Mouse (Mus musculus) stomach, embryonic 14.5 days (tissue): ENCODE results near the gene Pdzrn3. TPM values are rescaled to one million over a fixed set of nuclear protein-coding genes. Genes with fewer than 3 reads are reported as not detected.

Experiments
- ATAC-seq: fragments of 200-750 bp; cut with Nextera tagmentation; 2 replicates; pipeline ENCODE4 v1.8.0; 2017; ENCODE audit warnings: low read depth, moderate TSS enrichment; ENCODE audit not compliant: insufficient number of reproducible peaks, insufficient read depth, low FRiP score
- H3K27ac ChIP-seq: fragments of 300-500 bp; sonication (generic); 2 replicates; pipeline ENCODE4 v1.5.1; 2014; ENCODE audit warnings: mild to moderate bottlenecking, low read length, moderate library complexity, mixed read lengths
- H3K27me3 ChIP-seq: fragments of 300-500 bp; sonication (generic); 2 replicates; pipeline ENCODE4 v1.6.1; 2014; ENCODE audit warnings: low read length, control low read depth, mixed read lengths; ENCODE audit not compliant: control insufficient read depth, insufficient read depth
- H3K36me3 ChIP-seq: fragments of 300-500 bp; sonication (generic); 2 replicates; pipeline ENCODE4 v1.6.1; 2014; ENCODE audit warnings: mild to moderate bottlenecking, control low read depth, low read length, moderate library complexity, mixed read lengths; ENCODE audit not compliant: control insufficient read depth, insufficient read depth
- H3K4me1 ChIP-seq: fragments of 300-500 bp; sonication (generic); 2 replicates; pipeline ENCODE4 v1.6.1; 2014; ENCODE audit warnings: low read length, control low read depth, mixed read lengths; ENCODE audit not compliant: control insufficient read depth, insufficient read depth
- H3K4me2 ChIP-seq: fragments of 300-500 bp; sonication (generic); replicated peaks from 2 replicates; pipeline ENCODE4 v1.6.1; 2014; ENCODE audit warnings: low read depth, low read length, control low read depth
- H3K4me3 ChIP-seq: fragments of 300-500 bp; sonication (generic); 2 replicates; pipeline ENCODE4 v1.5.1; 2014; ENCODE audit warnings: low read depth, low read length, control low read depth
- H3K9ac ChIP-seq: fragments of 300-500 bp; sonication (generic); replicated peaks from 2 replicates; pipeline ENCODE4 v1.6.1; 2014; ENCODE audit warnings: low read depth, mild to moderate bottlenecking, control low read depth, low read length, moderate library complexity, mixed read lengths
- H3K9me3 ChIP-seq: fragments of 300-500 bp; sonication (generic); 2 replicates; pipeline ENCODE4 v1.6.1; 2016; ENCODE audit warnings: low read depth, low read length, control low read depth; ENCODE audit not compliant: control insufficient read depth
- WGBS: fragments of 180-500 bp; shearing (Covaris S2); extraction: QIAGEN DNeasy Blood & Tissue Kit; methylation state at CpG from one replicate; pipeline ENCODE4 v1.1.7; 2014; 5-methylcytosine and 5-hydroxymethylcytosine counted together
- polyA plus RNA-seq: library from polyadenylated mRNA; unstranded; fragments of >200 nt; fragmentation: Nextera tagmentation; extraction: Ambion mirVana; gene quantifications from 2 replicates; pipeline ENCODE4 v1.2.1, GENCODE M21; 2014

Pdzrn3 gene
- 18.3 and 18.9 TPM in 2 replicates for polyA plus RNA-seq

GRCm38 (mm10) chr6:101377167-101377934, at the start of gene Pdzrn3:
TSS of gene Pdzrn3 (minus strand) at chr6:101377897.
- Histone ChIP-seq H3K9ac (peak within 1 kb of the TSS; percentile 81), H3K4me2 (peak within 1 kb of the TSS; percentile 83), H3K4me3 (peak within 1 kb of the TSS; percentile 75), H3K4me1 (peaks cover 25% of the 10 kb centered on the region), H3K27me3 (no peaks in the 10 kb centered on the region), H3K27ac (peak within 1 kb of the TSS; percentile 96), H3K9me3 (no peaks in the 10 kb centered on the region), H3K36me3 (no peaks in the 10 kb centered on the region)
- under 1% methylated on average over 108 of the region's 111 CpGs for WGBS
- ATAC-seq = peak; percentile 53

GRCm38 (mm10) chr6:101427296-101427695, 49.6 kb upstream of the Pdzrn3 start:
- Histone ChIP-seq H3K9me3 (no peaks in the 10 kb centered on the region), H3K4me3 (no peak overlapping the region), H3K9ac (no peak overlapping the region), H3K4me2 (no peak overlapping the region), H3K36me3 (no peaks in the 10 kb centered on the region), H3K4me1 (no peaks in the 10 kb centered on the region), H3K27me3 (no peaks in the 10 kb centered on the region), H3K27ac (no peak overlapping the region)
- no peak for ATAC-seq
- 82% methylated on average over 3 of the region's 3 CpGs for WGBS

- H3K4me2 ChIP-seq = no peak overlapping the region
- no peak overlapping the region for H3K4me3 ChIP-seq
- no peak for ATAC-seq
- H3K27me3 ChIP-seq = no peaks in the 10 kb centered on the region
- WGBS = 83% methylated on average over 4 of the region's 4 CpGs
- H3K4me1 ChIP-seq = no peaks in the 10 kb centered on the region
- no peak overlapping the region for H3K9ac ChIP-seq
- no peaks in the 10 kb centered on the region for H3K9me3 ChIP-seq
- no peak overlapping the region for H3K27ac ChIP-seq
- H3K36me3 ChIP-seq = no peaks in the 10 kb centered on the region
Measured at GRCm38 (mm10) chr6:101426301-101426700, 48.6 kb upstream of the Pdzrn3 start.

- Histone ChIP-seq H3K27me3 (no peaks in the 10 kb centered on the region), H3K9ac (no peak overlapping the region), H3K36me3 (no peaks in the 10 kb centered on the region), H3K27ac (no peak overlapping the region), H3K4me2 (no peak overlapping the region), H3K4me3 (no peak overlapping the region), H3K4me1 (no peaks in the 10 kb centered on the region), H3K9me3 (no peaks in the 10 kb centered on the region)
- no peak for ATAC-seq
- 80% methylated on average over 10 of the region's 10 CpGs for WGBS
Measured at GRCm38 (mm10) chr6:101422084-101422954, 44.6 kb upstream of the Pdzrn3 start.

GRCm38 (mm10) chr6:101418213-101418612, 40.5 kb upstream of the Pdzrn3 start:
- no peak for ATAC-seq
- Histone ChIP-seq H3K36me3 (no peaks in the 10 kb centered on the region), H3K4me3 (no peak overlapping the region), H3K4me2 (no peak overlapping the region), H3K4me1 (no peaks in the 10 kb centered on the region), H3K9ac (no peak overlapping the region), H3K27ac (no peak overlapping the region), H3K27me3 (no peaks in the 10 kb centered on the region), H3K9me3 (no peaks in the 10 kb centered on the region)
- WGBS = 91% methylated on average over 5 of the region's 5 CpGs

GRCm38 (mm10) chr6:101411701-101412100, 34.0 kb upstream of the Pdzrn3 start:
- no peak overlapping the region for H3K4me2 ChIP-seq
- WGBS = 61% methylated on average over 1 of the region's 1 CpGs

GRCm38 (mm10) chr6:101411064-101411463, 33.4 kb upstream of the Pdzrn3 start:
- H3K4me3 ChIP-seq = no peak overlapping the region
- H3K9ac ChIP-seq = no peak overlapping the region
- 18% methylated on average over 2 of the region's 2 CpGs for WGBS
- H3K4me1 ChIP-seq = no peaks in the 10 kb centered on the region
- H3K36me3 ChIP-seq = no peaks in the 10 kb centered on the region
- no peaks in the 10 kb centered on the region for H3K9me3 ChIP-seq
- H3K27me3 ChIP-seq = no peaks in the 10 kb centered on the region
- no peak overlapping the region for H3K27ac ChIP-seq
- H3K4me2 ChIP-seq = no peak overlapping the region
- no peak for ATAC-seq

More at GRCm38 (mm10) chr6:101411701-101412100, 34.0 kb upstream of the Pdzrn3 start:
- Histone ChIP-seq H3K9me3 (no peaks in the 10 kb centered on the region), H3K4me3 (no peak overlapping the region), H3K27me3 (no peaks in the 10 kb centered on the region), H3K4me1 (no peaks in the 10 kb centered on the region), H3K36me3 (no peaks in the 10 kb centered on the region), H3K27ac (no peak overlapping the region), H3K9ac (no peak overlapping the region)
- ATAC-seq = no peak

GRCm38 (mm10) chr6:101396711-101397110, 19.0 kb upstream of the Pdzrn3 start:
- Histone ChIP-seq H3K9ac (no peak overlapping the region), H3K27ac (no peak overlapping the region), H3K27me3 (no peaks in the 10 kb centered on the region), H3K4me3 (no peak overlapping the region), H3K36me3 (no peaks in the 10 kb centered on the region), H3K4me2 (no peak overlapping the region), H3K9me3 (no peaks in the 10 kb centered on the region), H3K4me1 (0 out of 2 replicates have a peak, but pooled peaks cover 2% of the 10 kb centered on the region)
- no peak for ATAC-seq
- WGBS = 77% methylated on average over 4 of the region's 4 CpGs
